Comparison of ENCODE assay signal across 10 mouse cellular contexts in the genomic region with DNA sequence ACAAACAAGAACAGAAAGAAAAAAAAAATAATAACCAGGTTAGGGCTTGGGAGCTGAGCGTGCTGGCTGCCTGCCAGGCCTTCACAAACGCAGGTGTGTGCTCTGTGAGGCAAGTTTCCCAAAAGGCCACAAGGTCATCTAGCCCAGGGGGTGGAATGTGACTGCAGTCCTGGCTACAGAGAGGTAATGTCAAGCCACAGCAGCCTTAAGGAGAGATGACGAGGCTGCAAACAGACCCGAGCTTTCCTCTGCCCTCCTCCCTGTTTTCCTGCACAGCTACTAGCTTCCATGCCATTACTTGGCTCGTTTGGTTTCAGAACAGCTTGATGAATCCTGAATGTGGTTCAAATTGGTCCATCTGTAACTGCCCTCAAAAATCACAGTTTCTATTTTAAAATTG. TPM values are rescaled to one million over a fixed set of nuclear protein-coding genes. Genes with fewer than 3 reads are reported as not detected.
A peak's percentile ranks its signal among the peaks of the same experiment; 100 is the strongest.
DNase-seq lines count a peak whose midpoint lies in the region; ATAC-seq and TF ChIP-seq lines count a peak whose summit lies in the region.
"Had no signal": no experiment of that assay in that cellular context is flagged by ENCODE, and none has a peak within 500 bp of the region (broad histone marks: within the 10 kb centered on the region; RNA-seq: fewer than 3 reads in every experiment).

No protein-coding gene starts in this region.

- intact Hi-C loops in heart, postnatal 25 days (cut with DNase I) = no loop called here

- peaks cover 24% of the 10 kb centered on the region for H3K4me1 ChIP-seq in heart, postnatal 0 days (ENCODE audit: control insufficient read depth, insufficient read depth)
- H3K4me1 ChIP-seq in liver, postnatal 0 days (ENCODE audit: insufficient read depth) = no peaks in the 10 kb centered on the region; the same call in 1 of the 2 replicates

- no peaks in the 10 kb centered on the region for H3K27me3 ChIP-seq in heart, postnatal 0 days (ENCODE audit: control insufficient read depth, insufficient read depth, low read length)
- H3K27me3 ChIP-seq in liver, postnatal 0 days (ENCODE audit: insufficient read depth, low read length) = no peaks in the 10 kb centered on the region
- H3K27me3 ChIP-seq: limb, embryonic 13.5 days had no signal

- no peak for DNase-seq in heart, postnatal 0 days (ENCODE audit: low spot score)
- no peak for DNase-seq in heart, adult 8-10 months (ENCODE audit: low spot score)
- DNase-seq in brain, adult 2 months (ENCODE audit: low read depth, low spot score) = peak; percentile 94
- DNase-seq in cerebellum, postnatal 14 days = peak; percentile 71 to 75
- DNase-seq in liver, postnatal 0 days = peak; percentile 51
- no peak for DNase-seq in T-cell, adult 2 months (ENCODE audit: low spot score)
- no peak for DNase-seq in embryo, embryonic 9.5 days (ENCODE audit: extremely low spot score)
- DNase-seq in heart, postnatal 25 days (ENCODE audit: low spot score) = no peak
- DNase-seq: thymus, adult 2 months had no signal

- no peak overlapping the region for H3K9ac ChIP-seq in heart, postnatal 0 days (replicated peaks; ENCODE audit: low read depth, low read length)
- H3K9ac ChIP-seq in liver, postnatal 0 days (replicated peaks) = no peak overlapping the region
- H3K9ac ChIP-seq: limb, embryonic 13.5 days had no signal

- H3K9me3 ChIP-seq in heart, postnatal 0 days (replicated peaks; ENCODE audit: control insufficient read depth, low read length) = no peaks in the 10 kb centered on the region
- H3K9me3 ChIP-seq in liver, postnatal 0 days (ENCODE audit: low read length) = no peaks in the 10 kb centered on the region
- H3K9me3 ChIP-seq: limb, embryonic 13.5 days had no signal

- peak overlapping the region; percentile 30; the same call in 1 of the 2 replicates for H3K27ac ChIP-seq in heart, postnatal 0 days (ENCODE audit: low read depth)
- no peak overlapping the region for H3K27ac ChIP-seq in liver, postnatal 0 days (ENCODE audit: low read depth)
- H3K27ac ChIP-seq: limb, embryonic 13.5 days had no signal

- H3K36me3 ChIP-seq in heart, postnatal 0 days (replicated peaks; ENCODE audit: control insufficient read depth, insufficient read depth, low read length) = no peaks in the 10 kb centered on the region
- H3K36me3 ChIP-seq in liver, postnatal 0 days (replicated peaks; ENCODE audit: insufficient read depth, low read length) = no peaks in the 10 kb centered on the region

- H3K4me2 ChIP-seq in heart, postnatal 0 days (ENCODE audit: low read depth, low read length) = no peak overlapping the region
- H3K4me2 ChIP-seq in liver, postnatal 0 days (ENCODE audit: low read depth, low read length) = no peak overlapping the region
- H3K4me2 ChIP-seq: limb, embryonic 13.5 days had no signal

- TF ChIP-seq CTCF in heart, postnatal 0 days (IDR thresholded peaks at IDR 0.05; ENCODE audit: low read depth) = no peak
- no peak for TF ChIP-seq CTCF in liver, postnatal 0 days (IDR thresholded peaks at IDR 0.05; ENCODE audit: low read depth)

- no peak for TF ChIP-seq EP300 in heart, postnatal 0 days (IDR thresholded peaks at IDR 0.05; ENCODE audit: low read depth)
- TF ChIP-seq EP300 in liver, postnatal 0 days (IDR thresholded peaks at IDR 0.05; ENCODE audit: low read depth) = no peak

- ATAC-seq in heart, postnatal 0 days (ENCODE audit: insufficient read depth, low read depth) = no peak
- no peak for ATAC-seq in liver, postnatal 0 days

- no peak overlapping the region for H3K4me3 ChIP-seq in heart, postnatal 0 days (ENCODE audit: low read depth, low read length)
- H3K4me3 ChIP-seq in liver, postnatal 0 days (ENCODE audit: low read depth, low read length) = no peak overlapping the region
- H3K4me3 ChIP-seq: limb, embryonic 13.5 days had no signal

- WGBS in heart, postnatal 0 days = 34% methylated on average over 5 of the region's 5 CpGs
- 46% methylated on average over 5 of the region's 5 CpGs for WGBS in liver, postnatal 0 days (ENCODE audit: insufficient replicate concordance)

RNA-seq across cellular contexts. Expression of gene App, which starts 4.7 kb away (rescaled TPM):
- total RNA-seq in heart, postnatal 0 days (2014; rRNA removed; ENCODE audit: low replicate concordance) = 139 and 171 TPM in 2 replicates
- polyA plus RNA-seq in heart, postnatal 0 days (2015; fragmentation: Nextera tagmentation; extraction: Ambion mirVana) = 119 and 122 TPM in 2 replicates
- 100 to 1,000 TPM; 121 to 133 (median 126) TPM for total RNA-seq in heart, adult 8-10 months (2022)
- 29.0 and 31.3 TPM in 2 replicates for polyA plus RNA-seq in liver, postnatal 0 days (2015; fragmentation: Nextera tagmentation; extraction: Ambion mirVana)
- total RNA-seq in heart, postnatal 25 days (2021) = 100 to 1,000 TPM; 142 to 157 TPM

Comparison
In these comparisons a context has a peak if more than half of its experiments do, and no peak if none do; other contexts are left out.
1. DNase-seq: peak in brain, adult 2 months (single experiment), cerebellum, postnatal 14 days (2 of 2) and liver, postnatal 0 days (single experiment); none in heart, postnatal 0 days (single experiment), heart, adult 8-10 months (single experiment), T-cell, adult 2 months (single experiment), embryo, embryonic 9.5 days (single experiment) and heart, postnatal 25 days (single experiment).